Mouse (Mus musculus): ENCODE results near the gene AU021092. TPM values are rescaled to one million over a fixed set of nuclear protein-coding genes. Genes with fewer than 3 reads are reported as not detected.

The AU021092 gene
- 1.5 TPM for polyA plus RNA-seq (2014; fragmentation: Illumina TruSeq; extraction: RNeasy Lipid Tissue Mini Kit (QIAGEN cat#74804); ENCODE audit: low read depth, low replicate concordance)

GRCm38 (mm10) chr16:5222140-5222539 is at the start of gene AU021092:
Gene AU021092, minus strand, starts transcription at chr16:5222299.

DNA sequence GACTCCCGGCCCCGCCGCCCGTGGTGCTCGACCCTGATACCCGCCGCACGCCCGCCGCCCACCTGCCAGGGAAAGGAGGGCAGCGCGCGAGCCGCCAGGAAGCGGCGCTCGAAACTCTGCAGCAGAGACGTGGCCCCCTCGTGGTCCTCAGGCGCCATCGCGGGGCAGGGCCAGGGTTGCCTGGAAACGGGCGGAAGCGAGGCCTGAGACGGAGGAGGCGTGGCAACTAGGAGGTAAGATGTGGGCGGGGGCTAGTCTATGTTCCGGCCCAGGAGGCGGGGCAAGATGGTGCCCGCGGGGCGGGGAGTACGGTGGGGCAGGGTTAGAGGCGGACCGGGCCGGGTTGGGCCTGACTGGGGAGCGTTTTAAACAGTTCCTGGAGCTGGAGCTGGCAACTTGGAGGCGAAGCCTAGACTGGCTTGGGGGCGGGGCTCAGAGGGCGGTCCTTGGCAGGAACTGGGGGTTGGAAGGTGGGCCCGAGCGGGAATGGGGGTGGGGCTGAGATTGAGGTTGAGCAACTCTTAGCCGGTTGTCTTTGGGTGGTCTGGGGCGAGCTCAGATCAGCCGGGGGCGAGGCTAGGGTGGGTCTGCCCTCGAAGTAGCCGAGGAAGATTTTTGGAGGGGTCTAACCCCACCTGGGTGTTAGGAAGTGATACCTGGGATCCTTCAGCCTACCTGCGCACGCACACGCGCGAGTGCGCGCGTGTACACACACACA is 33.8 kb upstream of the AU021092 start, which contains the start of gene Eef2kmt:
TSS of gene Eef2kmt (minus strand) at position 205 of the 718 bp plus-strand sequence.

DNA sequence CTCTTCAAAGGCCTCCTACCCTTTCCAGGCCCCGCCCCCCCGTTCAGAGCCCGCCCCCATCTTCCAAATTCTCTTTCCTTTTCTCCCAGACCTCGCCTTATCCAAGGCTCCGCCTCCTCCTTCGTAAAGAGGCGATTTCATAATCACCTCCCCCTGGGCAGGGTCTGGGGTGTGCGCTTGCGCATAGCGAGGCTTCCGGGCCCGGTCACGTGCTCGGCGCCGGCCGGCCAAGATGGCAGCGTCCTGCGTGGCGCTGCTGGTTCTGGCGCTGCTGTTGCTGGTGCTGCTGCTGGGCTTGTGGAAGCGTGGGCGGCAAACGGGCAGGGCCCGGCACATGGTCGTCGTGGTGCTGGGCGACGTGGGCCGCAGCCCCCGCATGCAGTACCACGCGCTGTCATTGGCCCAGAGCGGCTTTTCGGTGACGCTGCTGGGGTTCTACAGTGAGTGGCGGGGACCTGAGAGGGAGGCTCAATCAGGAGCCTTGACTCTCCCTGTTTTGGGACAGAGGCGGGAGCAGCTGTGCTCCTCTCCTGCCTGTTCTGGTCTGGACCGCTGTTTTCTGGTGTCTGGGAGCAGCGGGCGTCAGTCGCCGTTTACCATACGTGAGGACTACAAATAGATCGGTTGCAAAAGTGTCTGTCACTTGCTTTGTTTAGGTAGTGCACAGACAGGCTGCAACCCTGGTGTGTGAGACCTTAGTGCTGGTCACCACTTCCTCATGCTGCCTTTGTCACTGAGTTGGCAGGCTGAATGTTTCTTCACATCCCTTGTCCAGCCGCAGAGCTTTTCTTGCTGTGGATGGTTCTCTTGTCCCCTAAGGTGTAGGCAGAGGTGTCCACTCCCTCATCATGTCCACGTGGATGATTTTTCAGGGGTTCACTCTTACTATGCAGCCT is 11.6 kb upstream of the AU021092 start, which contains the start of gene Alg1:
TSS of gene Alg1 (plus strand) at position 204 of the 896 bp plus-strand sequence.

DNA sequence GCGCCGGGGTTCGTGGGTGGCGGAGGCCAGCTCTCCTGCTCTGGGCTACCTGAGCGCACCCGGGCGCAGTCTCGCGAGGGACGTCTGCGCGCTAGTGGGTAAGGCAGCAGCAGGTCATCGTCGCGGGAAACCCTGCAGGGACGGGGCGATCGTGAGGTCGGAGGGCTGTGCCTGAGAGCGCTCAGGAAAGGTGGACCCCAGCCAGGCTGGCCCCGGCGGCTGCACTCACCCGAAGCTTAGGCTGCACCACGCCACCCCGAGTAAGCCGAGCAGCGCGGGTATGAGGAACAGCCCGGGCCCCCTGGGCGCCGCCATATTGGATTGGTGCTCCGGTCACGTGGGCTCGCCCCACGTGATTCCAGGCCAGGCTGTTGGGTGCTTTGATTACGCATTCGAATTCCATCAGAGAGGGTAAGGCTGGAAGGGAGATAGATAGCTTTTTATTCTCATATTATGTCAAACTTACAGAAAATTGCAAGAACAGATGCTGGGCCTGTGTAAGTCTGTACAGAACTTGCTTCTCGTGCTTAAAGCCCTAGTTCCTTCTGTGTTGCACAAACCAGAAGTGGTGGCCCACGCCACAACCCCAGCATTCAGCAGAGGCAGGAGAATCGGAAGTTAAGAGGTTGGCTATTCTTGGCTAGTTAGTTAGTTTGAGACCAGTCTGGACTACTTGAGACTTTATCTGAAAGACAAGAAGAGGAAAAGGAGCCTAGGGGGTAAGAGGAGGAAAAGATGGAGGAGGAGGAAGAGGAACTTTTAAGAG is 18.2 kb downstream of the AU021092 start, which contains the start of gene Nagpa:
TSS of gene Nagpa (minus strand) at position 345 of the 766 bp plus-strand sequence.

Other genes with a start within 250 kb of the AU021092 start
- gene Sept12, start 224.4 kb downstream of the AU021092 start, polyA plus RNA-seq (2014; fragmentation: Illumina TruSeq; extraction: RNeasy Lipid Tissue Mini Kit (QIAGEN cat#74804); ENCODE audit: low read depth, low replicate concordance): not detected
- gene Smim22, start 215.0 kb downstream of the AU021092 start, polyA plus RNA-seq (2014; fragmentation: Illumina TruSeq; extraction: RNeasy Lipid Tissue Mini Kit (QIAGEN cat#74804); ENCODE audit: low read depth, low replicate concordance): not detected
- gene Rogdi, start 208.7 kb downstream of the AU021092 start, polyA plus RNA-seq (2014; fragmentation: Illumina TruSeq; extraction: RNeasy Lipid Tissue Mini Kit (QIAGEN cat#74804); ENCODE audit: low read depth, low replicate concordance): 0.47 TPM
- gene Glyr1, start 172.4 kb downstream of the AU021092 start, polyA plus RNA-seq (2014; fragmentation: Illumina TruSeq; extraction: RNeasy Lipid Tissue Mini Kit (QIAGEN cat#74804); ENCODE audit: low read depth, low replicate concordance): 91.3 TPM
- gene Ubn1, start 172.2 kb downstream of the AU021092 start, polyA plus RNA-seq (2014; fragmentation: Illumina TruSeq; extraction: RNeasy Lipid Tissue Mini Kit (QIAGEN cat#74804); ENCODE audit: low read depth, low replicate concordance): 30.3 TPM
- gene Ppl, start 89.9 kb downstream of the AU021092 start, polyA plus RNA-seq (2014; fragmentation: Illumina TruSeq; extraction: RNeasy Lipid Tissue Mini Kit (QIAGEN cat#74804); ENCODE audit: low read depth, low replicate concordance): 0.58 TPM
- gene Sec14l5, start 75.2 kb downstream of the AU021092 start, polyA plus RNA-seq (2014; fragmentation: Illumina TruSeq; extraction: RNeasy Lipid Tissue Mini Kit (QIAGEN cat#74804); ENCODE audit: low read depth, low replicate concordance): not detected
- not detected for gene Nagpa, start 18.3 kb downstream of the AU021092 start, polyA plus RNA-seq (2014; fragmentation: Illumina TruSeq; extraction: RNeasy Lipid Tissue Mini Kit (QIAGEN cat#74804); ENCODE audit: low read depth, low replicate concordance)
- 2.3 TPM for gene Alg1, start 11.3 kb upstream of the AU021092 start, polyA plus RNA-seq (2014; fragmentation: Illumina TruSeq; extraction: RNeasy Lipid Tissue Mini Kit (QIAGEN cat#74804); ENCODE audit: low read depth, low replicate concordance)
- 6.4 TPM for gene Eef2kmt, start 33.7 kb upstream of the AU021092 start, polyA plus RNA-seq (2014; fragmentation: Illumina TruSeq; extraction: RNeasy Lipid Tissue Mini Kit (QIAGEN cat#74804); ENCODE audit: low read depth, low replicate concordance)

All from adrenal gland, adult 10 weeks (tissue).